Mouse (Mus musculus) spleen, postnatal 14 days (tissue): ENCODE measurements around the gene Vti1b.
"Not testable (repeated sequence)": the region's sequence is repeated elsewhere in the genome, so short reads cannot be mapped to it uniquely, and the experiment has no call there.

Experiments used
- DNase-seq, 2 experiments: peaks; one replicate each; pipeline ENCODE4 v3.0.0; 2021 to 2022; ENCODE audit warnings: low spot score in 2 of 2

Gene Vti1b

GRCm38 (mm10) chr12:79172019-79172941, at the start of gene Vti1b:
Vti1b (minus strand) TSS chr12:79172667.
- DNase-seq = peak; percentile 77 to 81

GRCm38 (mm10) chr12:79217511-79217910, 45.0 kb upstream of the Vti1b start:
- DNase-seq = no peak

GRCm38 (mm10) chr12:79211447-79211846, 39.0 kb upstream of the Vti1b start:
- DNase-seq = no peak

GRCm38 (mm10) chr12:79208703-79209464, 36.4 kb upstream of the Vti1b start, which contains the start of gene Rdh12:
Rdh12 (plus strand) TSS chr12:79208914.
- peak in 1 of 2 experiments; percentile 21 for DNase-seq

- DNase-seq = no peak
Observed at GRCm38 (mm10) chr12:79201882-79202281, 29.4 kb upstream of the Vti1b start.

- no peak for DNase-seq
Observed at GRCm38 (mm10) chr12:79197105-79197504, 24.6 kb upstream of the Vti1b start.

GRCm38 (mm10) chr12:79193441-79193840, 21.0 kb upstream of the Vti1b start:
- DNase-seq = peak; percentile 32 to 60

GRCm38 (mm10) chr12:79192193-79192592, 19.7 kb upstream of the Vti1b start, which contains the start of gene Rdh11:
Rdh11 (minus strand) TSS chr12:79192293.
- DNase-seq = no peak

- peak; percentile 55 to 76 for DNase-seq
Observed at GRCm38 (mm10) chr12:79191701-79192100, 19.2 kb upstream of the Vti1b start.

GRCm38 (mm10) chr12:79190931-79191673, 18.6 kb upstream of the Vti1b start:
- peak; percentile 46 to 59 for DNase-seq

GRCm38 (mm10) chr12:79185160-79185559, 12.7 kb upstream of the Vti1b start:
- DNase-seq = not testable (repeated sequence)

- DNase-seq = no peak
Observed at GRCm38 (mm10) chr12:79175998-79176397, 3.5 kb upstream of the Vti1b start.

- peak in 1 of 2 experiments; percentile 7 for DNase-seq
Observed at GRCm38 (mm10) chr12:79173721-79174120, 1.3 kb upstream of the Vti1b start.

GRCm38 (mm10) chr12:79171269-79171995, 1.0 kb downstream of the Vti1b start:
- no peak for DNase-seq

GRCm38 (mm10) chr12:79170421-79170820, 2.0 kb downstream of the Vti1b start:
- no peak for DNase-seq

GRCm38 (mm10) chr12:79169173-79169572, 3.3 kb downstream of the Vti1b start:
- DNase-seq = no peak

- DNase-seq = no peak
Observed at GRCm38 (mm10) chr12:79162876-79163275, 9.6 kb downstream of the Vti1b start.

GRCm38 (mm10) chr12:79149653-79150052, 22.8 kb downstream of the Vti1b start:
- no peak for DNase-seq

- DNase-seq = no peak
Observed at GRCm38 (mm10) chr12:79141384-79141783, 31.1 kb downstream of the Vti1b start.

- DNase-seq = no peak
Observed at GRCm38 (mm10) chr12:79140811-79141210, 31.7 kb downstream of the Vti1b start.

GRCm38 (mm10) chr12:79139417-79139816, 33.0 kb downstream of the Vti1b start:
- no peak for DNase-seq
